Mouse (Mus musculus) layer of hippocampus, adult 11-12 months (tissue): ENCODE results near the gene C2.
"Not testable (repeated sequence)": the region's sequence is repeated elsewhere in the genome, so short reads cannot be mapped to it uniquely, and the experiment has no call there.

ENCODE experiments used
- DNase-seq: peaks from one replicate; pipeline ENCODE4 v3.0.0; 2022; ENCODE audit warnings: low spot score

C2 gene

DNA sequence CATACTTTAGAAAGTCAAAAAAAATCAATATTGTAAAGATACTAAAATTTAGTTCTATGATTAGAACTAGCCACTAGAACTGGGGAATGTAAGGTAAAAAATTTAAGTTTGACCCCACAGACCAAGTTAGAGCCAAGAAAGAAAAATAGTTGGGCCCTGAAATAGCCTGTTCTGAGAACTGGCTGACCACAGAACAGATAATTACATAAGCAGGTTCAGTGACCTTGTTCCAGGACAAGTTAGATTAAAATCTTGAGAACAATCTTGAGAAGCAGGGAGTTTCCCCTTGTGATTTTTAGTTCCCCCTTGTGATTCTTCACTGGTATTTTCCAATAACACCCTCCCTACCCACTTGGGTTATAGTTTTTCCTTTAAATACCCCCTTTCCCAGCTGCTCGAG, 67.3 kb downstream of the C2 start:
- DNase-seq, result not testable (repeated sequence)

- DNase-seq, result no peak
Observed at GRCm38 (mm10) chr17:34814818-34815370, 83.2 kb downstream of the C2 start.

DNA sequence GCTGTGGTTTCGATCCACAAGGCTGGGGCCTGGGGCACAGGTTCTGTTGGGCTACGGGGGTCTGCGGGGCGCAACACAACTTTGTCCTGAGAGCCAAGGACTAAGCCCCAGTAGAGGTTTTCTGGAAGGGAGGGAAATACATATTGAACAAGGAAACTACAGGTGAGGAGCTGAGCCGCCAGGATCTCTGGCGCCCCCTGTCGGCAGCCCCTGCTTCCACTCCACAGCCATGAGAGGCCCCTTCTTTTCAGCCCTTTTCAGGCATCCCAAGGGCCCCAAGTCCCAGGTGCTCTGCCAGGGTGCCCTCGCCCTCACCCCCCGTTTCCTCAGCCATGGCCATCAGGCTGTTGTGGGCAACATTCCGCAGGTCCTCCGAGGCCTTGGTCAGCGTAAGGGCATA, 84.3 kb downstream of the C2 start:
- peak; percentile 47 for DNase-seq
